Mouse (Mus musculus): ENCODE results near the gene Hps5. TPM values are rescaled to one million over a fixed set of nuclear protein-coding genes. Genes with fewer than 3 reads are reported as not detected.
"Not testable (repeated sequence)": the region's sequence is repeated elsewhere in the genome, so short reads cannot be mapped to it uniquely, and the experiment has no call there.

Hps5 gene
- total RNA-seq, 1 experiment from 2014 or later = 32.3 TPM

DNA sequence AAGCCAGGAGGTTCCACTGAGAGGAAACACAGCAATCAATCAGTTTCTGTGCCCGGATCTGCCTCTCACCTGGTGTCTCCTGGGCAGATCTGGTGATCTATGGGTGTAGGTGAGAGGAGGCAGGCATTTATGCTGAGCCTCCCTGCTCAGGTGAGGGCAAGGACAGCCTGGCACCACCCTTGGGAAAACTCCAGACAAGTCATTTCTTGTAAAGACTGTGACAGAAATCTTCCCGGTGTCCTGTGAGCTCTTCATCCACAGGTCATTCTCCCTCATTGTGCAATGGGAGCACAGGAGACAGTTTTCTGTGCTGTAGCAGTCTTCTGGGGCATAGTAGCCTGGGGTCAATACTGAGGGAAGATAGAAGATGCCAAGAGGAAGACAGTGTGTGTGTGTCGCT is 53.0 kb downstream of the Hps5 start, which contains the start of gene Saa1:
TSS of gene Saa1 (minus strand) at position 101 of the 400 bp plus-strand sequence.
- not testable (repeated sequence) for ATAC-seq (replicated peaks; ENCODE audit: low read depth, poor library complexity, severe bottlenecking)

DNA sequence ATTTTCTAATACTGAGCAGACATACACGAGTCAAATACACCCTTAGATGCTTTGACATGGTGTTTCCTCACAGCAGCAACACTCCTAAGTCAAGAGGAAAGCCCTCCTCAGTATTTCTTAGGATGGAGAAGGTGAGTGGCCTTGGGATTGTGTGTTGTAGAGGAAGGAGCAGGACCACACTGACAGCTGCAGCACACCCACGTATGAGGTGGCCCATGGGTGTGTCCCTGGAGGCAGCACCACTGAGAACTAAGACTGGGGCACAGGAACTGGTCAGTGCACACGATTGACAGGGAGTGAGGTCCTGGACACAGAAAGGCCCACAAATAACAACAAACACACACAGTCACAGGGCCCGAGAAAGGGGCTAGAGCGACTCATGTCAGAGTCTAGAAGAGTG is 55.8 kb downstream of the Hps5 start:
- ATAC-seq (replicated peaks; ENCODE audit: low read depth, poor library complexity, severe bottlenecking) = not testable (repeated sequence)

- no peak for ATAC-seq (replicated peaks; ENCODE audit: low read depth, poor library complexity, severe bottlenecking)
These were observed 57.1 kb downstream of the Hps5 start for GRCm38 (mm10) chr7:46738561-46739460.

DNA sequence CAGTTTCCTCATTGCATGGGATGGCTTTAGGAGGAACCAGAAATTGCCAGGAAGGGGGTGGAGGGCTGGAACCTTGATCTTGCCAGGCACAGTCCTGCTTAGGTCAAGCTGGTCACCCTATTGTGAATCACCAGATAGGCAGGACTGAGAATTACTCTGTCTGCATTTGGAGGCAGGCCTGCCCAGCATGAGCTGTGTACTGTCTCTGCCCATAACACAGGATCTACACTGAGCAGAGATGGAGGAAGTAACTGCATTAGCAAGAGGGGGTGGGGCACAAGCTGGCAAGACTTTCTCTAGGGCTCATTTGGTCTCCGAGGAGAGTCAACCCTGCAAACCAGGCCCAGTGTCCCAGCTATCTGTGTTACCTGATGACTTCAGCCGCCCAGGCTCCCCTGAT is 60.9 kb downstream of the Hps5 start:
- no peak; the same call in 1 of the 2 replicates for ATAC-seq (replicated peaks; ENCODE audit: low read depth, poor library complexity, severe bottlenecking)

- no peak for ATAC-seq (replicated peaks; ENCODE audit: low read depth, poor library complexity, severe bottlenecking)
These were observed 63.4 kb downstream of the Hps5 start, which contains the start of gene Saa4 for GRCm38 (mm10) chr7:46732458-46732857. Gene Saa4, minus strand, starts transcription at chr7:46732603.

DNA sequence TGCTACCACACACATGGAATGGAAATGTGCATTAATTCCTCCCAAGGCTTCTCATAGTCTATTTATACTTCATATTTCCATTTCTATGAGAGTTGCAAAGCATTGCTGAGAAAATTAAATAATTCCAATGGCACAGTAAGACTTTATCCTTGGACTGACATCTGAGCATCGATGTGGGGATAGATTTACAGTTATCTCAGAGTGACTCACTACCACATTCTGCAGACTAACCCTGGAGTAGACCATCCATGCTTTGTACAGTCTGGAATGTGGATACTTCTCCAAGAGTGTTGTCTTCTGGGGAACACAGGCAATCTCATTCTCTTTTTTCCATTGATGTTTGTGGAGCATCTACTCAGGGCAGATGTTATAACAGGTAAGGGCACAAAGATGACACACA is 68.3 kb downstream of the Hps5 start:
- no peak for ATAC-seq (replicated peaks; ENCODE audit: low read depth, poor library complexity, severe bottlenecking)

DNA sequence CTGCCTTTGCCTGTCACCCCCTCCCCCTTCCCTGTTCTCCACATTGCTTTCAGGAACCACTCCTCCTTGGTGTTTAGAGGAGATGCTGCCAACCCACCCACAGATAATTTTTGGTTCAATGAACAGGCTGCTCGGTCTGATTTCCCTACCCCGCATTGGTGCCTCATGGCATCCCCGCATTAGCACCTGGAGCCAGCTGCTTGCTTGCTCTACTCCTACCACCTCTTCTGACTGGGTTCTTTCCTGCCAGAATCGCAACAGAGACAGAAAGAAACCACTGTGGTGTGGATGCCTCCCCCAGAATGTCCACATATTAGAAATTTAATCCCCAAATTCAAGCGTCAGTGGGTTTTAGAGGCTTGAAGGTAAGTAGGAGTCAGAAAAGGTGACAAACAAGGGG is 71.5 kb downstream of the Hps5 start:
- ATAC-seq (replicated peaks; ENCODE audit: low read depth, poor library complexity, severe bottlenecking) = no peak

DNA sequence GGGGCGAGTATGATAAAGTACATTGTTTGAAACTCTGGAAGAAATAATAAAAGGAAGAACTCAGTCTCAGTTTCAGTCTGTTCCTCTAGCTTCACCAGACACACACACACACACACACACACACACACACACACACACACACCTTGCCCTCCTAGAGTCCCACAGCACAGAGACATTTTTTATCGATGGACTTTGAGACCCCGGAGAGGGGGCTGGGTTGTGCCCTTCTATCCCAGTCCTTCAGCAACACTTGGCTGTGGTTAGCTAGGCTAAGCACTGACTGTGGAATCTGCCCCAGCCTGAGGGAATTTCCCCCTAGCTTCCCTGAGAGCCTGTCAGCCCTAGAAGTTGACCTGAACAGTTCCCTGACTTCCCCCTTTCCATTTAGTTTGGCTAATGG is 72.0 kb downstream of the Hps5 start:
- ATAC-seq (replicated peaks; ENCODE audit: low read depth, poor library complexity, severe bottlenecking) = no peak

GRCm38 (mm10) chr7:46723354-46723753 is 72.5 kb downstream of the Hps5 start:
- ATAC-seq (replicated peaks; ENCODE audit: low read depth, poor library complexity, severe bottlenecking) = no peak

DNA sequence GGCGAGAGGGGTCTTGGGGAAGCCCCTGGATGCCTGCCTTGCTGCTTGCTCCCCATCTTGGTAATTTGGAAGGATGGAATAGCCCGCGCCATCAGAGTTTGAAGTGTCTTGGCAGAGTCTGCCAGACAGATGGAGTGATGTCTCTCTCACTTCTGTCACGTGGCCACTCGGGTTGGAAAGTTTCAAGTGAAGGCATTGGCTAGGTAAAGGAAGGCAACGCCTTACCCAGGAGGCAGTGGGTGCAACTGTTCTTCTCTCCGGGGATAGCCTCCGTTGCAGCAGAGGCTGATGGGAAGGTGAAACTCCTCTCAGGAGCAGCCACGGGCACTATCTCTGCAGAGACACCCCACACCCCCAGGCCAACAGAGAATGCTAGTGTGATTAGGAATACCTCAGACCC is 75.4 kb downstream of the Hps5 start:
- ATAC-seq (replicated peaks; ENCODE audit: low read depth, poor library complexity, severe bottlenecking) = no peak

- ATAC-seq (replicated peaks; ENCODE audit: low read depth, poor library complexity, severe bottlenecking) = no peak
These were observed 76.3 kb downstream of the Hps5 start for GRCm38 (mm10) chr7:46719526-46719925.

- ATAC-seq (replicated peaks; ENCODE audit: low read depth, poor library complexity, severe bottlenecking) = no peak
These were observed 77.1 kb downstream of the Hps5 start for GRCm38 (mm10) chr7:46718591-46719270.

DNA sequence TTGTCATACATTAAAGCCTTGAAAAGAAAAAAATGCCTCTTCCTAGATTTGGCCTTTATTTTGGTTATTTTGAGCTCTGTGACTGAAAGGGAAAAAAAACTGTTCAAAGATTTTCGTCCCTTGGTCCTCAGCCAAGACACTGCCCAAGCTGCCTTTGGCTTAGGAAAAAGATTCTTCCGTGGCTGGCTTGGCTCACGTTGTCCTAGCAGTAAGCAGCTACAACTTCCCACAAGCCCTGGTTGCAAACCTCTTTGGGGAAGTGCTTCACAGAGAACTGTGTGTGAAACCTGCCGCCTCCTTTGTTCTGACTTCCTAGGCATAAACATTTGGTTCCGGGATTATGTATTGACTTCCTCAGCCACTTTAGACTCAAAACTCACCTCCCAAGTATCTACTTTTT is 79.0 kb downstream of the Hps5 start:
- ATAC-seq (replicated peaks; ENCODE audit: low read depth, poor library complexity, severe bottlenecking) = peak; percentile 19

GRCm38 (mm10) chr7:46715600-46715999 is 80.3 kb downstream of the Hps5 start, which contains the start of gene Saa3:
Gene Saa3, minus strand, starts transcription at chr7:46715700.
- ATAC-seq (replicated peaks; ENCODE audit: low read depth, poor library complexity, severe bottlenecking) = no peak

GRCm38 (mm10) chr7:46714518-46714917 is 81.3 kb downstream of the Hps5 start:
- no peak; the same call in 1 of the 2 replicates for ATAC-seq (replicated peaks; ENCODE audit: low read depth, poor library complexity, severe bottlenecking)

GRCm38 (mm10) chr7:46712250-46712649 is 83.6 kb downstream of the Hps5 start:
- ATAC-seq (replicated peaks; ENCODE audit: low read depth, poor library complexity, severe bottlenecking) = peak; percentile 74

Other genes with a start within 250 kb of the Hps5 start
- gene Sergef, start 156.3 kb downstream of the Hps5 start, total RNA-seq (2017) = 7.6 and 17.5 TPM in 2 replicates
- gene Tph1, start 123.5 kb downstream of the Hps5 start, total RNA-seq (2017) = not detected in 2 replicates
- 14.6 and 18.5 TPM in 2 replicates for gene Saal1, start 85.4 kb downstream of the Hps5 start, total RNA-seq (2017)
- gene Saa3, start 80.4 kb downstream of the Hps5 start, total RNA-seq (2017) = 3.8 TPM in 1 of 2 replicates, not detected in the other
- not detected in 2 replicates for gene Saa4, start 63.5 kb downstream of the Hps5 start, total RNA-seq (2017)
- gene Saa1, start 53.1 kb downstream of the Hps5 start, total RNA-seq (2017) = not detected in 2 replicates
- gene Saa2, start 44.3 kb downstream of the Hps5 start, total RNA-seq (2017) = not detected in 2 replicates
- gene Gtf2h1, start within 50 bp of the Hps5 start, total RNA-seq (2017) = 86.1 and 96.2 TPM in 2 replicates
- 434 and 497 TPM in 2 replicates for gene Ldha, start 45.4 kb upstream of the Hps5 start, total RNA-seq (2017)
- gene Ldhc, start 65.1 kb upstream of the Hps5 start, total RNA-seq (2017) = not detected in 2 replicates
- 42.0 and 46.4 TPM in 2 replicates for gene Tsg101, start 123.9 kb upstream of the Hps5 start, total RNA-seq (2017)
- gene Uevld, start 162.5 kb upstream of the Hps5 start, total RNA-seq (2017) = 12.7 and 14.1 TPM in 2 replicates
- not detected in 2 replicates for gene Gm9999, start 187.5 kb upstream of the Hps5 start, total RNA-seq (2017)
- gene Spty2d1, start 212.3 kb upstream of the Hps5 start, total RNA-seq (2017) = 33.4 and 38.7 TPM in 2 replicates